Mouse (Mus musculus): Measurements from ENCODE around the gene Sh3bgrl3.

GRCm38 (mm10) chr4:134096120-134096519 lies 32.5 kb downstream of the Sh3bgrl3 start:
- TF ChIP-seq CTCF (IDR thresholded peaks at IDR 0.05; ENCODE audit: low read depth, low read length) (no peak), POLR2A (IDR thresholded peaks at IDR 0.05; ENCODE audit: borderline replicate concordance, low read depth, low read length) (no peak)

All from bone marrow macrophage, adult 2 months (primary cell).